Mouse (Mus musculus) limb, embryonic 14.5 days (tissue): ENCODE measurements at regions not wholly inside any gene's neighbourhood (a gene's known extent, or its start where the extent isn't known, plus 50 kb on each side); places are given as distances from the start of the nearest gene placed in this dataset.
A peak's percentile ranks its signal among the peaks of the same experiment; 100 is the strongest.

Source experiments
- ATAC-seq: fragments of 200-750 bp; cut with Nextera tagmentation; 2 replicates; pipeline ENCODE4 v1.8.0; 2017; ENCODE audit warnings: low read depth, moderate number of reproducible peaks, moderate TSS enrichment; ENCODE audit not compliant: low FRiP score
- DNase-seq: peaks from one replicate; pipeline ENCODE4 v3.0.0-alpha.2; 2015; ENCODE audit warnings: low spot score
- H3K27ac ChIP-seq: fragments of 300-500 bp; sonication (generic); replicated peaks from 2 replicates; pipeline ENCODE4 v1.5.1; 2014; ENCODE audit warnings: low read depth, mild to moderate bottlenecking, low read length, moderate library complexity, mixed read lengths
- H3K27me3 ChIP-seq: fragments of 300-500 bp; sonication (generic); 2 replicates; pipeline ENCODE4 v1.6.1; 2014; ENCODE audit warnings: low read length, mixed read lengths; ENCODE audit not compliant: control insufficient read depth, insufficient read depth
- H3K36me3 ChIP-seq: fragments of 300-500 bp; sonication (generic); 2 replicates; pipeline ENCODE4 v1.6.1; 2014; ENCODE audit warnings: mild to moderate bottlenecking, low read length, moderate library complexity, mixed read lengths; ENCODE audit not compliant: control insufficient read depth, insufficient read depth
- H3K4me1 ChIP-seq: fragments of 300-500 bp; sonication (generic); 2 replicates; pipeline ENCODE4 v1.6.1; 2014; ENCODE audit warnings: antibody characterized with exemption, low read length, mixed read lengths; ENCODE audit not compliant: control insufficient read depth, insufficient read depth
- H3K4me2 ChIP-seq: fragments of 300-500 bp; sonication (generic); replicated peaks from 2 replicates; pipeline ENCODE4 v1.6.1; 2014; ENCODE audit warnings: low read depth, mild to moderate bottlenecking, low read length, moderate library complexity; ENCODE audit not compliant: severe bottlenecking
- H3K4me3 ChIP-seq: fragments of 300-500 bp; sonication (generic); replicated peaks from 2 replicates; pipeline ENCODE4 v1.5.1; 2014; ENCODE audit warnings: low read length
- H3K9ac ChIP-seq: fragments of 300-500 bp; sonication (generic); 2 replicates; pipeline ENCODE4 v1.6.1; 2014; ENCODE audit warnings: mild to moderate bottlenecking, low read depth, low read length, moderate library complexity; ENCODE audit not compliant: severe bottlenecking
- H3K9me3 ChIP-seq: fragments of 300-500 bp; sonication (generic); 2 replicates; pipeline ENCODE4 v1.6.1; 2016; ENCODE audit warnings: low read length; ENCODE audit not compliant: control insufficient read depth
- POLR2A ChIP-seq: fragments of 200-500 bp; IDR thresholded peaks from 2 replicates; pipeline ENCODE4 v1.8.0; 2012; ENCODE audit warnings: inconsistent platforms, mild to moderate bottlenecking, moderate library complexity, borderline replicate concordance; ENCODE audit not compliant: insufficient read depth, insufficient read length; ENCODE audit errors: extremely low read depth
- WGBS: fragments of 180-500 bp; shearing (Covaris S2); extraction: QIAGEN DNeasy Blood & Tissue Kit; methylation state at CpG from one replicate; pipeline ENCODE4 v1.1.7; 2014; 5-methylcytosine and 5-hydroxymethylcytosine counted together

GRCm38 (mm10) chr3:121593143-121593542 lies 60.9 kb upstream of the Slc44a3 start:
- TF ChIP-seq POLR2A, result no peak
- ATAC-seq (no peak), DNase-seq (no peak)
- H3K9me3 ChIP-seq, result no peaks in the 10 kb centered on the region
- no peaks in the 10 kb centered on the region for H3K27me3 ChIP-seq
- H3K4me2 ChIP-seq, result no peak overlapping the region
- no peaks in the 10 kb centered on the region for H3K36me3 ChIP-seq
- no peak overlapping the region for H3K27ac ChIP-seq
- H3K4me1 ChIP-seq, result peaks cover 12% of the 10 kb centered on the region
- no peak overlapping the region for H3K9ac ChIP-seq
- no peak overlapping the region for H3K4me3 ChIP-seq
- 57% methylated on average over 4 of the region's 4 CpGs for WGBS

DNA sequence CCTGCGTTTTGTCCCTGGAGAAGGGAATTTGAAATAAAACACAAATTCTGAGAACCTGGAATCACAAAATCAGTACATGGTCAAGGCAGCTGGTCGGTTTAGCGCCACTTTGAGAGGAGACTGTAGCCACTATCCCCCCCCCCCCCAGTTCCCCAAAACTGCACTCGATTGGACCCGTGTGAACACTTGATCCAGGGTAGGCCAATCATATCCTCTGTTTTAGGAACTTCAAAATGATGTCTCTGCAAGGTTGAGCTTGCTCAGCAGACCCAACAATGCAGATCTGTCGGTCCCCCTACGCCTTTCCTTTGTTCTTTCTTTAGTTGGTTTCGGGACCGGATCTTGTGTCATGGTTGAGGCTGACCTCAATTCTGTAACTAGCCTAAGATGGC lies 57.3 kb upstream of the Slc44a3 start:
- WGBS, result 64% methylated on average over 9 of the region's 9 CpGs
- no peak overlapping the region for H3K4me2 ChIP-seq
- no peak for TF ChIP-seq POLR2A
- peak; percentile 45 for ATAC-seq
- no peak overlapping the region for H3K4me3 ChIP-seq
- no peak overlapping the region for H3K9ac ChIP-seq
- H3K27me3 ChIP-seq, result no peaks in the 10 kb centered on the region
- H3K36me3 ChIP-seq, result no peaks in the 10 kb centered on the region
- H3K9me3 ChIP-seq, result no peaks in the 10 kb centered on the region
- no peak for DNase-seq
- H3K27ac ChIP-seq, result peak overlapping the region; percentile 56; the same call in 1 of the 2 replicates
- peaks cover 12% of the 10 kb centered on the region for H3K4me1 ChIP-seq

- 26% methylated on average over 14 of the region's 14 CpGs for WGBS
- H3K27ac ChIP-seq, result peak overlapping the region; percentile 56
- TF ChIP-seq POLR2A, result no peak
- H3K27me3 ChIP-seq, result no peaks in the 10 kb centered on the region
- H3K9me3 ChIP-seq, result no peaks in the 10 kb centered on the region
- H3K4me3 ChIP-seq, result no peak overlapping the region
- peak overlapping the region; percentile 16; the same call in 1 of the 2 replicates for H3K4me2 ChIP-seq
- peaks cover 12% of the 10 kb centered on the region for H3K4me1 ChIP-seq
- ATAC-seq, result peak; percentile 96
- no peaks in the 10 kb centered on the region for H3K36me3 ChIP-seq
- no peak overlapping the region for H3K9ac ChIP-seq
- DNase-seq, result peak; percentile 85
Measured at GRCm38 (mm10) chr3:121588737-121589493, 56.7 kb upstream of the Slc44a3 start.

GRCm38 (mm10) chr3:121585306-121585705 lies 53.1 kb upstream of the Slc44a3 start:
- no peak for TF ChIP-seq POLR2A
- no peaks in the 10 kb centered on the region for H3K27me3 ChIP-seq
- no peaks in the 10 kb centered on the region for H3K36me3 ChIP-seq
- H3K4me3 ChIP-seq, result no peak overlapping the region
- H3K9ac ChIP-seq, result no peak overlapping the region
- DNase-seq (no peak), ATAC-seq (no peak)
- H3K4me2 ChIP-seq, result no peak overlapping the region
- no peaks in the 10 kb centered on the region for H3K9me3 ChIP-seq
- WGBS, result 92% methylated on average over 5 of the region's 5 CpGs
- peaks cover 12% of the 10 kb centered on the region for H3K4me1 ChIP-seq
- H3K27ac ChIP-seq, result no peak overlapping the region

DNA sequence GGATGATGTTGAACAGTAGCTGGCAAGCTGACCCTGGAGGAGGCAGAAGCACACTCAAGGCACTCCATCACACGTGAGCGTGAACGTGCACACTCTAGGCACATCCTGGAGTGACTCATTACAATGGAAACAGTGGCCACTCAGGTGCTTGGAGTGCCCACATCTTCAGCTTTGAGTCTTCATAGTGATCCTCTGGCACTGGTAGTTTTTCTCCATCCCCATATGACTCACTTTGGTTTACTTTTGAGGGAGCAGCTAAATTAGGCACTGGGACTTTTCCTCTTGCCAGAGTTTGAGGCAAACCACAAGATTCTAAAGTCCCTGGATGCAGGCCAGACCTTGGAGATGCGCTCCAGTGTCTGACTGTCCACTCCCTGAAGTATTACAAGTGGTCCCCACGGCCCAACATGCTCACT lies 52.5 kb upstream of the Slc44a3 start:
- Histone ChIP-seq H3K36me3 (no peaks in the 10 kb centered on the region), H3K9ac (no peak overlapping the region), H3K27ac (no peak overlapping the region), H3K4me1 (peaks cover 12% of the 10 kb centered on the region), H3K27me3 (no peaks in the 10 kb centered on the region), H3K9me3 (no peaks in the 10 kb centered on the region), H3K4me3 (no peak overlapping the region), H3K4me2 (no peak overlapping the region)
- DNase-seq (no peak), ATAC-seq (no peak)
- WGBS, result 79% methylated on average over 5 of the region's 5 CpGs
- TF ChIP-seq POLR2A, result no peak
